Mouse (Mus musculus) embryonic facial prominence, embryonic 14.5 days (tissue): ENCODE data around the gene Nt5dc1. TPM values are rescaled to one million over a fixed set of nuclear protein-coding genes. Genes with fewer than 3 reads are reported as not detected.

Experiments
- ATAC-seq: fragments of 200-750 bp; cut with Nextera tagmentation; 2 replicates; pipeline ENCODE4 v1.8.0; 2017; ENCODE audit warnings: low read depth, moderate number of reproducible peaks, moderate TSS enrichment
- DNase-seq: peaks from one replicate; pipeline ENCODE4 v3.0.0-alpha.2; 2015; ENCODE audit warnings: low spot score
- H3K27ac ChIP-seq: fragments of 300-500 bp; sonication (generic); replicated peaks from 2 replicates; pipeline ENCODE4 v1.5.1; 2014; ENCODE audit warnings: low read depth, mild to moderate bottlenecking, low read length, moderate library complexity
- H3K27me3 ChIP-seq: fragments of 300-500 bp; sonication (generic); replicated peaks from 2 replicates; pipeline ENCODE4 v1.6.1; 2014; ENCODE audit warnings: low read length; ENCODE audit not compliant: control insufficient read depth, insufficient read depth
- H3K36me3 ChIP-seq: fragments of 300-500 bp; sonication (generic); 2 replicates; pipeline ENCODE4 v1.6.1; 2014; ENCODE audit warnings: low read length, mixed read lengths; ENCODE audit not compliant: control insufficient read depth, insufficient read depth
- H3K4me1 ChIP-seq: fragments of 300-500 bp; sonication (generic); 2 replicates; pipeline ENCODE4 v1.6.1; 2014; ENCODE audit warnings: antibody characterized with exemption, low read length; ENCODE audit not compliant: control insufficient read depth, insufficient read depth
- H3K4me2 ChIP-seq: fragments of 300-500 bp; sonication (generic); 2 replicates; pipeline ENCODE4 v1.6.1; 2014; ENCODE audit warnings: low read depth, mild to moderate bottlenecking, low read length, moderate library complexity, mixed read lengths
- H3K4me3 ChIP-seq: fragments of 300-500 bp; sonication (generic); 2 replicates; pipeline ENCODE4 v1.5.1; 2014; ENCODE audit warnings: low read depth, mild to moderate bottlenecking, low read length
- H3K9ac ChIP-seq: fragments of 300-500 bp; sonication (generic); 2 replicates; pipeline ENCODE4 v1.6.1; 2014; ENCODE audit warnings: low read depth, mild to moderate bottlenecking, low read length, moderate library complexity, mixed read lengths
- H3K9me3 ChIP-seq: fragments of 300-500 bp; sonication (generic); 2 replicates; pipeline ENCODE4 v1.6.1; 2016; ENCODE audit warnings: low read length; ENCODE audit not compliant: control insufficient read depth
- WGBS: fragments of 180-500 bp; shearing (Covaris S2); extraction: QIAGEN DNeasy Blood & Tissue Kit; methylation state at CpG from one replicate; pipeline ENCODE4 v1.1.7; 2014; 5-methylcytosine and 5-hydroxymethylcytosine counted together
- polyA plus RNA-seq: library from polyadenylated mRNA; unstranded; fragments of >200 nt; fragmentation: Nextera tagmentation; extraction: Ambion mirVana; gene quantifications from 2 replicates; pipeline ENCODE4 v1.2.1, GENCODE M21; 2014

Gene Nt5dc1
- polyA plus RNA-seq, 1 experiment from 2014 or later = 8.9 TPM

DNA sequence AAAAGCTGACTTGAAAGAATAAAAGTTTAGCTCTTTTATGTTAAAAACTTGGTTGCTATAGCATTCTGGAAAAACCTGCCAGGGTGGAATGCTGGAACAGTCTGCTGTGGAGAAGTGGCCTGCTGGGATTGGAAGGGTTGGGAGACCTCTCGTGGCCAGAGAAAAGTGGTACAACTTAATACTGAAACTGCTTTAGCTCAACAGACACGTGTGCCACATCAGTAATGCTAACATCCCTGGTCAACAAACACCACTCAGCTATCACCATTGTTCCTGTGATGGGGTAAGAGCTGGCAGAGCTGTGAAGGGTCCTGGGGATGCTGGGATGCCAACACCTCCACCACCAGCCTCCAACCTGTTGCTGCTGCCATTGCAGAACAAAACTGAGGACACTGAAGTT lies 90.0 kb downstream of the Nt5dc1 start:
- H3K4me2 ChIP-seq = no peak overlapping the region
- ATAC-seq = peak; percentile 75
- H3K36me3 ChIP-seq = no peaks in the 10 kb centered on the region

DNA sequence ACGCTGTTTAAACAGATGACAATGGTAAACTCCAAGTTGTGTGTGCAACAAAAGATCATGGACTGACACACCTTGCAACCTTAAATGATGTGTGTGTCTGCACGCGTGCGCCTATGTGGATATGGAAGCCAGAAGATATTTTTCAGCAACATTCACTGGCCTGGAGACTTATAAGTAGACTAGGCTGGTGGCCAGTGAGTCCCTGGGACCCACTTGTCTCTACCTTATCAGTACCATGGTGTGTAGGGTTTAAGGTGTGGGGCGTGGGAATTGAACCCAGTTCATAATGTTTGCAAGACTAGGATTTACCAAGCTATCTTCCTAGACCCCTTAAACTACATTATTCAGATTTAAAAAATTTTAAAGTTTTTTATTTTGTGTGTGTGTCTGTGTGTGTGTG lies 91.2 kb downstream of the Nt5dc1 start:
- Histone ChIP-seq H3K36me3 (no peaks in the 10 kb centered on the region), H3K27ac (no peak overlapping the region), H3K9me3 (no peaks in the 10 kb centered on the region), H3K4me1 (no peaks in the 10 kb centered on the region), H3K9ac (no peak overlapping the region), H3K4me2 (no peak overlapping the region), H3K27me3 (no peaks in the 10 kb centered on the region), H3K4me3 (no peak overlapping the region)
- DNase-seq (no peak), ATAC-seq (no peak)
- 57% methylated on average over 5 of the region's 5 CpGs for WGBS

More for the DNA sequence above, 90.0 kb downstream of the Nt5dc1 start:
- Histone ChIP-seq H3K4me3 (no peak overlapping the region), H3K9ac (no peak overlapping the region), H3K27me3 (no peaks in the 10 kb centered on the region), H3K4me1 (no peaks in the 10 kb centered on the region), H3K9me3 (no peaks in the 10 kb centered on the region), H3K27ac (no peak overlapping the region; the same call in 1 of the 2 replicates)
- DNase-seq = peak; percentile 78
- WGBS = 2% methylated on average over 2 of the region's 2 CpGs

DNA sequence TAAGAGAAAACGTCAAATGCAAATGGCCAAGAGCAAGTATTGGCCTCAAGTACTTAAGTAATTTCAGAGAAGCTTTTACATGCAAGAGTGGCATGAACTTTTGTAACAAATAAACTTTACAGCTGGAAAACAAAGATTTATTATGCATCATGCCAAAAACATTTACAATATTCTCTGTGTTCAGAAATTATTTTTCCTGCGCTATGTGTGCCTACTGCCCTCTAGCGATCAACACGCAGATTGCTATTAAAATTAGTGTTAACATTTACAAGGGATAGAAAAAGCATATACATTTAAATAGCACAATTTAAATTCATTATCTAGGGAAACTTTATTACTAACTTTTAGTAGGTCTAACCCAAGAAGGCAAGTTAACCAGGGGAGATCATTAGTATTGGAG lies 91.7 kb downstream of the Nt5dc1 start:
- no peak overlapping the region for H3K4me2 ChIP-seq
- 17% methylated on average over 4 of the region's 4 CpGs for WGBS
- DNase-seq = peak; percentile 30

DNA sequence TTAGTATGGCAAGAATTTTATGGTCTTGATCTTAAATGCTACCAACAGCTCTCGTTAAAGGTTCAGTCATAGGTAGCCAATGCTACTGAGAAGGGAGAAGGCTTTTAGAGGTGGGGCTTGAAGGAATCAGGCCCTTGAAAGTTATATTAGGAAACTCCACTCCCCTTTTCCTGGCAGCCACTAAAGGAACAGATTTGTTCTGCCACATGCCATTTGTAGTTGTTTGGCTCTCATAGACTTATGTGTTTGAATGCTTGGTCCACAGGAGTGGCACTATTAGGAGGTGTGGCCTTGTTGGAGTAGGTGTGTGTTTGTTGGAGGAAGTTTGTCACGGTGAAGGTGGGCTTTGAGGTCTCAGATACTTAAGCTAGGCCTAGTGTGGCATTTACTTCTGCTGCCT lies 97.5 kb downstream of the Nt5dc1 start:
- Histone ChIP-seq H3K9ac (no peak overlapping the region), H3K4me3 (no peak overlapping the region), H3K9me3 (no peaks in the 10 kb centered on the region), H3K4me2 (no peak overlapping the region), H3K27me3 (no peaks in the 10 kb centered on the region), H3K4me1 (peaks cover 5% of the 10 kb centered on the region; the same call in 1 of the 2 replicates), H3K27ac (no peak overlapping the region), H3K36me3 (no peaks in the 10 kb centered on the region)
- ATAC-seq (no peak), DNase-seq (no peak)
- 89% methylated on average over 2 of the region's 2 CpGs for WGBS

More for the DNA sequence above, 91.7 kb downstream of the Nt5dc1 start:
- Histone ChIP-seq H3K27me3 (no peaks in the 10 kb centered on the region), H3K4me3 (no peak overlapping the region), H3K9me3 (no peaks in the 10 kb centered on the region), H3K27ac (no peak overlapping the region), H3K36me3 (no peaks in the 10 kb centered on the region), H3K4me1 (no peaks in the 10 kb centered on the region), H3K9ac (no peak overlapping the region)
- no peak for ATAC-seq

DNA sequence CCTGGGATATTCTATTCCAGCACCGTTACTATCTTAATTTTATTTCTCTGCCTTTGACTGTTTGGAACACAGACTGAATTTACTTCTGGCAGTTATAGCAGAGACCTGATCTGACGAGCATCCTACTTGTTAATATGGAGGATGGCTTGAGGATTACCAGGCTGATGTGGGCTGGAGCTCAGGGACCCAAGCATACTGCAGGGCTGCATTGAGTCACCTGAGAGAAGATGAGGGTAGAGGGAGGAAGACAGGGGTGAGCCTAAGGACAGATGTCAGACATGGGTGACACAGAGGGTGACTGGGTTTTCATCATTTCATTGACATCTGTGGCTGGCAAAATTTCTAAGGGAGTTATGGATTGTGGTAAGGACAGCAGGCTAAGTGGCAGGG lies 101.1 kb downstream of the Nt5dc1 start:
- no peak overlapping the region for H3K4me2 ChIP-seq
- no peak overlapping the region for H3K9ac ChIP-seq
- DNase-seq = no peak
- H3K27ac ChIP-seq = no peak overlapping the region
- H3K27me3 ChIP-seq = no peaks in the 10 kb centered on the region
- 19% methylated on average over 2 of the region's 2 CpGs for WGBS
- H3K36me3 ChIP-seq = no peaks in the 10 kb centered on the region
- ATAC-seq = peak; percentile 53
- H3K9me3 ChIP-seq = no peaks in the 10 kb centered on the region
- H3K4me1 ChIP-seq = peaks cover 5% of the 10 kb centered on the region; the same call in 1 of the 2 replicates
- no peak overlapping the region for H3K4me3 ChIP-seq

DNA sequence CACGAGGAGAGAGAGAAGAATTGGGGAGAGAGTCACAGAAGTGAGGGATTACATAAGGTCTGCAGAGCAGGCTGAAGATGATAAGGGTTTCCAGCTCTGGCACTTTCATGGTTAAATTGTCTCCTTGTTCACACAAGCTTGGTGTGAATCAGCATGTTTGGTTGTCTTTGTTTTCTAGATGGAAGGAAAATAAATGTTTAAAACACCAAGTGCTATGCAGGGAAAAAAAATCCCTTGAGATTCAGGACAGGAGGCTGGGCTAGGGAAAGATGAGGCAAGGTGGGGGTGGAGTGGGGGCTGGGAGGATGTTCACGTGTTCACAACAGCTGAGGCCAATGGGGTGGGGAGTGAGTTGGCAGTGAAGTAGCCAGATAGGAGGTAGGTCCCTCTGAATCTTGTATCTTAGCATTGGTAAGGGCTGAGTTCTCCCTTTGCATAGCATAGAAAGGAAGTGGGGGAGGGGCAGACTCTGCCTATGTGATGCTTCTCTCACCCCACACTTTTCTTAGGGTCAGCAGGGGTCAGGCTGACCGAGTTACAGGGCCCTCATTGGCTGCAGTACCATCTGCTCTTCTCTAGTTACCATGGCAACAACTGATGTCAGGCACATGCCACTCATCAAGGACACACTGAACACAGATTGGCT lies 101.7 kb downstream of the Nt5dc1 start:
- Histone ChIP-seq H3K4me1 (peaks cover 5% of the 10 kb centered on the region; the same call in 1 of the 2 replicates), H3K27me3 (no peaks in the 10 kb centered on the region), H3K27ac (no peak overlapping the region), H3K4me2 (peak overlapping the region; percentile 29; the same call in 1 of the 2 replicates), H3K9me3 (no peaks in the 10 kb centered on the region), H3K4me3 (no peak overlapping the region), H3K9ac (no peak overlapping the region), H3K36me3 (no peaks in the 10 kb centered on the region)
- 1% methylated on average over 3 of the region's 3 CpGs for WGBS
- ATAC-seq (peak; percentile 84), DNase-seq (peak; percentile 58)

DNA sequence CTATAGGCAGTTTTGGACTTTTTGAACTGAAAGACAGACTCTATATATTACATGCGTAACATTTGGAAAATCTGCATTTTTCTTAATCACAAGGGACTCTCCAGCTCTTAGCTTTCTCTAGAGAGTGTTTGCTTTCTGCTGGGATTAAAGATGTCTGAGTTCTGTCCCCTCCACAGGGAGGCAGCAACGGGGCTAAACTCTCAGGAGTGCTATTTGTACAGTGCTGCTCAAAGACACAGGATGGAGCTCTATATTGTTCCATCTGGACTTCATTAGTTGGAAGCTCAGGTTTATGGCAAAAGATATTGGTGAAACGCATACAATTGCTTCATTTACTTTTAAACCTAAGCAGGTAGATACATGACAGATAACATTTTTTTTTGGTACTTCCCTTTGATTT lies 105.8 kb downstream of the Nt5dc1 start:
- WGBS = 50% methylated on average over 3 of the region's 3 CpGs
- no peaks in the 10 kb centered on the region for H3K36me3 ChIP-seq
- no peaks in the 10 kb centered on the region for H3K27me3 ChIP-seq
- peaks cover 5% of the 10 kb centered on the region; the same call in 1 of the 2 replicates for H3K4me1 ChIP-seq
- no peak overlapping the region for H3K4me3 ChIP-seq
- no peak overlapping the region for H3K9ac ChIP-seq
- no peak overlapping the region for H3K4me2 ChIP-seq
- no peaks in the 10 kb centered on the region for H3K9me3 ChIP-seq
- ATAC-seq (no peak), DNase-seq (no peak)
- H3K27ac ChIP-seq = no peak overlapping the region

DNA sequence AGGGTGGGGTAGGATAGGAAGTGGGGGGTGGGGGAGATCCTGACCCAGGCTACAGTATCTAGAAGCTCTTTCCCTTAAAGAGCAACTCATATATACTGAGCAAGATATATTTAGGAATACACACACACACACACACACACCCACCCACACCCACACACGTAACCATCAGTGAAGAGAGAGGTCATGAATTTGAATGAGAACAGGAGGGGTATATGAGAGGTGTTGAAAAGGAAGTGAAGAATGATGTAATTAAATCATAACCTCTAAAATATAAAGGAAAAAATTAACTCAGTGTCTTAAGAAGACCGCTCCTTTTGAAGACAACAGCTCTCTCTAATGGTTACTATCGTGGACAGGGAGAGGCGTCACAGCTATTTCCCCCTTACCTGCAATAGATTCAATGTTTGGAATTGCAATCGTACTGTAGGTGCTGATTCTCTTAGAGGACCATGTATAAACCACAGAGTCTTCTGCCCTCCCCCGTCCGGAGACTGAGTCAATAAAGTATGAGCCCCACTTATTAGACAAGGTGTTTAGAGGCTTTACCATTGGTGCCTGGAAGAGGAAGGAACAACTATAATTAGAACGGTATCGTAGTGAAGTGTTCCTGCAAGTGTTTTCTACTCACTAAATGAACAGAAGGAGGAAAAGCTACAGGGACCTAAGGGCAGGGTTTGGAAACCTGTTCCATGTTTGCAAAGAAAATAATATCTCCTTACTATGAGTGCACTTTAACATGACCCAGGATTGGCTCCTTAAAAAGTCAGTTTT lies 108.3 kb downstream of the Nt5dc1 start:
- no peaks in the 10 kb centered on the region for H3K36me3 ChIP-seq
- WGBS = 86% methylated on average over 9 of the region's 9 CpGs
- H3K4me2 ChIP-seq = no peak overlapping the region
- H3K27ac ChIP-seq = no peak overlapping the region
- no peak overlapping the region for H3K4me3 ChIP-seq
- no peaks in the 10 kb centered on the region for H3K9me3 ChIP-seq
- no peaks in the 10 kb centered on the region for H3K4me1 ChIP-seq
- no peak for ATAC-seq
- no peak overlapping the region for H3K9ac ChIP-seq
- no peaks in the 10 kb centered on the region for H3K27me3 ChIP-seq
- no peak for DNase-seq
